Mouse (Mus musculus) neural tube, embryonic 10.5 days (tissue): ENCODE results near the gene Ap2a1.
A peak's percentile ranks its signal among the peaks of the same experiment; 100 is the strongest.
"Not testable (repeated sequence)": the region's sequence is repeated elsewhere in the genome, so short reads cannot be mapped to it uniquely, and the experiment has no call there.

ENCODE experiments used
- DNase-seq: peaks from one replicate; pipeline ENCODE4 v3.0.0-alpha.2; 2017; ENCODE audit warnings: low spot score; ENCODE audit errors: extremely low spot score

Gene Ap2a1

GRCm38 (mm10) chr7:44895206-44895592 is 34.1 kb downstream of the Ap2a1 start:
- DNase-seq: no peak

- no peak for DNase-seq
Measured at GRCm38 (mm10) chr7:44894175-44894574, 35.1 kb downstream of the Ap2a1 start.

DNA sequence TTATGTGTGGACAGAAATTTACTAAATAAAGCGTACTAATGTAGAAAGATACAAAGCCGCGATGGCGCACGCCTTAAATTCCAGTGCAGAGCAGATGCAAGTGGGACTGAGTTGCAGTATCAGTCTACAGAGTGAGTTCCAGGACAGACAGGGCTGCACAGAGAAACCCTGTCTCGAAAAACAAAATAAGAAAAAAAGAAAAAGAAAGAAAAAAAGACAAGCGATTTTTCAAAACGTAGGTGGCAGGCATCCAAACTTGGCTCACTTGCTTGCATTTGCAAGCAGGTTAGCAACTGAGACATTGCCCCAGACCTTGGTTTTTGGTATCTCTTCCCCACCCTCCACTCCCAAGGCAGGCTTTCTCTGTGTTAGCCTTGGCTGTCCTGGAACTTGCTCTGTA is 36.1 kb downstream of the Ap2a1 start:
- DNase-seq: no peak

GRCm38 (mm10) chr7:44892276-44892921 is 36.9 kb downstream of the Ap2a1 start, which contains the start of gene Med25:
Med25 (minus strand) TSS chr7:44892712.
- peak; percentile 95 for DNase-seq

DNA sequence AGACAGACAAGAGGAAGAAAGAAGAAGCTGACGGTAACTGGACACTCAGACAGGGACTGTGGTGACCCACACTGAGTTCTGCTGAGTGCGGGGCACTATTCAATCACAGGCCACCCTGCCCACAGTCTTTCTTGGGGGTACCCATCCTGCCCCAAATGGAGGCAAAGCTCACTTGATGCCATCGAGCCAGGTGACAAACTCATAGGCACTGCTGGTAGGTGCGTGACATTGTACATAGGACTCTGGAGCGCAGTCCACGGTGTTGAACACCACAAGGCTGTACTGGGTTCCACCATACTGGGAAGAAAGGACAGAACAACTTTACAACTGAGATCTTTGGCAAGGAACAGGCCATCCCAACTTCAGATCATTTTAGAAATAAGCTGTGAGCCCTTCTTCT is 37.7 kb downstream of the Ap2a1 start:
- no peak for DNase-seq

GRCm38 (mm10) chr7:44890737-44891136 is 38.6 kb downstream of the Ap2a1 start:
- DNase-seq: no peak

- DNase-seq: no peak
Measured at GRCm38 (mm10) chr7:44890180-44890579, 39.1 kb downstream of the Ap2a1 start.

- DNase-seq: no peak
Measured at GRCm38 (mm10) chr7:44888256-44889105, 40.8 kb downstream of the Ap2a1 start.

- DNase-seq: no peak
Measured at GRCm38 (mm10) chr7:44886964-44887363, 42.3 kb downstream of the Ap2a1 start.

- no peak for DNase-seq
Measured at GRCm38 (mm10) chr7:44884637-44885036, 44.7 kb downstream of the Ap2a1 start.

GRCm38 (mm10) chr7:44883036-44883435 is 46.3 kb downstream of the Ap2a1 start:
- DNase-seq: no peak

DNA sequence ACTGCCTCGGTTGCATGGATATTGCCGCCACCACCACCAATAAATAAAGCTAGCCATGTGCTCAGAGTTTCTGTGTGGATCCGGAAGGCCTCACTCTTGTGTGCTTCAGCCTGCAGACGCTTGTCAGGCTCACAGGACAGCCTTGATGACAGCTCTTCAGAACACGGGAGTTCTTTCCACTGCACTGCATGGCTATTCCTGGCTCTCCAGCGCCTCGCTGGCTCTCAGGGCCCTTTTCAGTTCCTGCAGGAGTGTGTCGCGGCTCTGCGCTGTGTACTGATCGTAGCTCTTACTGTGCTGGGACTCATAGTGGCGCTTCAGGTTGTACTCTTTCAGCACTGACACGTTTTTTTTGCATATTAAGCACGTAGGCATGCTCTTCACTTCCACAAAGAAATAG is 51.5 kb downstream of the Ap2a1 start:
- DNase-seq: no peak

DNA sequence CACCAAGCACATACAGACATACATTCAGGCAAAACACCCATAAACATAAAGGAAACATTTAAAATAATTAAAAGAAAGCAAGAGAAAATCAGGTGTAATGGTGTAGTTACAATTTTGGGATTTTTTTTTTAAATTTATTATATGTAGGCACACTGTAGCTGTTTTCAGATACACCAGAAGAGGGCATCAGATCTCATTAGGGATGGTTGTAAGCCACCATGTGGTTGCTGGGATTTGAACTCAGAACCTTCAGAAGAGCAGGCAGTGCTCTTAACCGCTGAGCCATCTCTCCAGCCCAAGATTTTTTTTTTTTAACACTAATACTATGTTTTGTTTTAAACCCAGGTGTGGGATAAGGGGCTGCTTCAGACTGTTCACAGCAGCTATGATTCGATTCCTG is 57.5 kb downstream of the Ap2a1 start:
- not testable (repeated sequence) for DNase-seq

GRCm38 (mm10) chr7:44871181-44871580 is 58.1 kb downstream of the Ap2a1 start:
- DNase-seq: no peak

DNA sequence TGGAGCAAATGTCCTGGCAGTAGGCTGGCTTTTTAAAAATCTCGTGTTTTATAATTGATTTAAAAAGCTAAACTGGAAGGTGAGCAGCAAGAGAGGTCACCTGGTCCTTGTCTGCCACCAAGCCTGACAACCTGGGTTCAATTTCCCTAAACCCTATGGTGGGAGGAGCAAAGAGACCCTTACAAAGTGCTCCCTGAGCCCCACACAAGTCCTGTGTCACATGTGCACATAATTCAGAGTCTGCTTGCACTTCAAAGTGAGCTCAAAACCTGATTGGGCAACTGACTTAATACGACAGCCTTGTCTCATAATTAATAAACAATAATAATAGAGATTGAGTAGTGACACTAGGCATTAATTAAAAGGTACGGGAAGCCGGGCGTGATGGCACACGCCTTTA is 58.7 kb downstream of the Ap2a1 start:
- DNase-seq: no peak

GRCm38 (mm10) chr7:44869697-44870528 is 59.4 kb downstream of the Ap2a1 start, which contains the start of gene Ptov1:
Ptov1 (minus strand) TSS chr7:44869788.
- peak; percentile 94 for DNase-seq

DNA sequence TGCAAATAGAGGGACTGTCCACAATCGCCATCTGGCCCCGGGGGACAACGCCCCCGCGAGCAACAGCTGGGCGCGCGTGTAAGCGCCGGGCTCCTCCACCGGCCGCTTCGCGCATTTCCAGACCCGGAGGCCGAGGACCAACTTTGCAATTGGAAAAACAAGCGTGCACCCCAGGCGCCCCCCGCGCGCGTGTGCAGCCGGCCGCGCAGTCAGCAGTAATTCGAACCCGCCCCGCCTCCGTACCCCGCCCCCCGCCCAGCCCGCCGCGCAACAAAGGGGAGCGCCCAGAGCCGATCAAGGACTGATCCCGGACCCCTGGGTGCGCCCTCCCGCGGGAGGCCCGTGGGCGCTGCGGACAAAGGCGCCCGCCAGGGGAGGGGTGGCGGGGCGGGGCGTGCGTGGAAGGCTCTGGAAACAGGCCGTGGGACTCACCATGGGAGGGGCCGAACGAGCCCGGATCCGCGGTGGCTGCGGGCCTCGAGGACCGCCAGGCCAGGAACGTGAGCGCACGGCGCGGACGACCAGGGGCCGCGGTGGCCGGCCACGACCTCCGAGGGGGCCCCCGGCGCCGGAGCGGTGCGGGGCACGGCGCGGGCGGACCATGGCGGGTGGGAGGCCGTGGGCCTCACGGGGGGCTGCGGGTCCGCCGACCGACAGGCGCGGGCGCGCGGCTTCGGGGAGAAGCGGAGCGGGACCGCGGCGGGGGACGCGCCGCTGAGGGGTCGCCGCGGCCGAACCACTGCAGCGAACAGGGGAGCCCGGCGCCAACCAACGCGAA is 60.2 kb downstream of the Ap2a1 start:
- peak; percentile 85 for DNase-seq

GRCm38 (mm10) chr7:44868465-44868864 is 60.8 kb downstream of the Ap2a1 start:
- no peak for DNase-seq

DNA sequence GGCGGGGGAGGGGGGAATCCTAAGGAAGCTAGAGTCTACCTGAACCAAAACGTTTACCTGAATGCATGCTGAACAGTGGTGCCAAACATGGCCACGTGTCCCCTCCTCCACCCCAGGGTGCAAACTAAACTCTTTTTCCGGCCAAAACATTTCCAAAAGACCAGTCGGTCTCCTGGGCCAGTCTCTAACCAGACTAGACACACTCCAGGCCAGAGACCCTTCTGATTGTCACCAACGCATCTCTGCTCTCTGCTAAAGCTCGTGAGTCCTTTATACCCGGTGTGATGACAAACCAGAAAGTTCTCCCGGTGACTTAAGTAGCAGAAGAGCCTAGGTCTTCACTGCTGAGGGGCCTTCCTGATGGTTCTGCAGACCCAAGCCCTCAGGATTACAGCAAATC is 61.5 kb downstream of the Ap2a1 start:
- DNase-seq: no peak

- DNase-seq: no peak
Measured at GRCm38 (mm10) chr7:44867010-44867702, 62.1 kb downstream of the Ap2a1 start.
